Mouse (Mus musculus) embryonic facial prominence, embryonic 11.5 days (tissue): ENCODE data around the gene Rictor. TPM values are rescaled to one million over a fixed set of nuclear protein-coding genes. Genes with fewer than 3 reads are reported as not detected.

Experiments used
- ATAC-seq: fragments of 200-750 bp; cut with Nextera tagmentation; replicated peaks from 2 replicates; pipeline ENCODE4 v1.8.0; 2017; ENCODE audit warnings: low read depth; ENCODE audit not compliant: insufficient number of reproducible peaks, low FRiP score, low TSS enrichment
- DNase-seq: peaks from one replicate; pipeline ENCODE4 v3.0.0-alpha.2; 2015; ENCODE audit warnings: low spot score
- H3K27ac ChIP-seq: fragments of 300-500 bp; sonication (generic); replicated peaks from 2 replicates; pipeline ENCODE4 v1.5.1; 2014; ENCODE audit warnings: mild to moderate bottlenecking, low read depth, low read length, control low read depth
- H3K27me3 ChIP-seq: fragments of 300-500 bp; sonication (generic); 2 replicates; pipeline ENCODE4 v1.6.1; 2014; ENCODE audit warnings: mild to moderate bottlenecking, low read length, moderate library complexity, mixed read lengths; ENCODE audit not compliant: control insufficient read depth, insufficient read depth
- H3K36me3 ChIP-seq: fragments of 300-500 bp; sonication (generic); replicated peaks from 2 replicates; pipeline ENCODE4 v1.6.1; 2014; ENCODE audit warnings: low read depth, mild to moderate bottlenecking, low read length, moderate library complexity, mixed read lengths; ENCODE audit not compliant: control insufficient read depth, insufficient read depth
- H3K4me1 ChIP-seq: fragments of 300-500 bp; sonication (generic); 2 replicates; pipeline ENCODE4 v1.6.1; 2014; ENCODE audit warnings: low read length, mixed read lengths; ENCODE audit not compliant: control insufficient read depth, insufficient read depth
- H3K4me2 ChIP-seq: fragments of 300-500 bp; sonication (generic); 2 replicates; pipeline ENCODE4 v1.6.1; 2014; ENCODE audit warnings: low read depth, mild to moderate bottlenecking, control low read depth, low read length, moderate library complexity
- H3K4me3 ChIP-seq: fragments of 300-500 bp; sonication (generic); 2 replicates; pipeline ENCODE4 v1.5.1; 2014; ENCODE audit warnings: low read depth, low read length, control low read depth
- H3K9ac ChIP-seq: fragments of 300-500 bp; sonication (generic); replicated peaks from 2 replicates; pipeline ENCODE4 v1.6.1; 2014; ENCODE audit warnings: mild to moderate bottlenecking, control low read depth, low read length
- H3K9me3 ChIP-seq: fragments of 300-500 bp; sonication (generic); replicated peaks from 2 replicates; pipeline ENCODE4 v1.6.1; 2016; ENCODE audit warnings: mild to moderate bottlenecking, low read length, inconsistent platforms, mixed read lengths; ENCODE audit not compliant: control insufficient read depth
- WGBS: fragments of 180-500 bp; shearing (Covaris S2); extraction: QIAGEN DNeasy Blood & Tissue Kit; methylation state at CpG from one replicate; pipeline ENCODE4 v1.1.7; 2014; 5-methylcytosine and 5-hydroxymethylcytosine counted together
- polyA plus RNA-seq: library from polyadenylated mRNA; unstranded; fragments of >200 nt; fragmentation: Nextera tagmentation; extraction: Ambion mirVana; gene quantifications from 2 replicates; pipeline ENCODE4 v1.2.1, GENCODE M21; 2014

Gene Rictor
- polyA plus RNA-seq, 1 experiment from 2014 or later, result 40.2 TPM

- Histone ChIP-seq H3K27me3 (no peaks in the 10 kb centered on the region), H3K36me3 (no peaks in the 10 kb centered on the region)
- WGBS, result under 1% methylated on average over 43 of the region's 43 CpGs
These were observed 636 bp upstream of the Rictor start for GRCm38 (mm10) chr15:6707551-6707935.

GRCm38 (mm10) chr15:6708526-6709441, 605 bp downstream of the Rictor start:
- Histone ChIP-seq H3K4me1 (no peaks in the 10 kb centered on the region), H3K4me2 (peak overlapping the region; percentile 80), H3K27ac (peak overlapping the region; percentile 71), H3K9me3 (no peaks in the 10 kb centered on the region), H3K4me3 (peak overlapping the region; percentile 94), H3K27me3 (no peaks in the 10 kb centered on the region), H3K36me3 (no peaks in the 10 kb centered on the region), H3K9ac (peak overlapping the region; percentile 80)
- WGBS, result 0% methylated on average over 78 of the region's 89 CpGs
- ATAC-seq, result peak; percentile 86
- peak; percentile 53 for DNase-seq

More at GRCm38 (mm10) chr15:6707551-6707935, 636 bp upstream of the Rictor start:
- Histone ChIP-seq H3K4me1 (no peaks in the 10 kb centered on the region), H3K27ac (peak overlapping the region; percentile 43; the same call in 1 of the 2 replicates), H3K9ac (peak overlapping the region; percentile 80), H3K4me3 (peak overlapping the region; percentile 94), H3K9me3 (no peaks in the 10 kb centered on the region), H3K4me2 (peak overlapping the region; percentile 83)
- ATAC-seq (peak; percentile 41), DNase-seq (peak; percentile 77)

- DNase-seq, result no peak
- Histone ChIP-seq H3K27me3 (no peaks in the 10 kb centered on the region), H3K9ac (peak overlapping the region; percentile 80), H3K4me3 (peak overlapping the region; percentile 94), H3K4me2 (peak overlapping the region; percentile 80), H3K4me1 (no peaks in the 10 kb centered on the region), H3K9me3 (no peaks in the 10 kb centered on the region), H3K36me3 (no peaks in the 10 kb centered on the region), H3K27ac (no peak overlapping the region)
- 14% methylated on average over 8 of the region's 8 CpGs for WGBS
- ATAC-seq, result no peak
These were observed 1.4 kb downstream of the Rictor start for GRCm38 (mm10) chr15:6709618-6710017.

- no peaks in the 10 kb centered on the region for H3K36me3 ChIP-seq
- no peak overlapping the region for H3K9ac ChIP-seq
- WGBS, result 66% methylated on average over 7 of the region's 7 CpGs
- no peak overlapping the region for H3K27ac ChIP-seq
- H3K27me3 ChIP-seq, result no peaks in the 10 kb centered on the region
- no peak overlapping the region for H3K4me3 ChIP-seq
- no peak overlapping the region for H3K4me2 ChIP-seq
- DNase-seq, result no peak
- ATAC-seq, result no peak
- H3K9me3 ChIP-seq, result no peaks in the 10 kb centered on the region
- H3K4me1 ChIP-seq, result no peaks in the 10 kb centered on the region
These were observed 2.2 kb downstream of the Rictor start for GRCm38 (mm10) chr15:6710341-6710740.

- Histone ChIP-seq H3K27me3 (no peaks in the 10 kb centered on the region), H3K4me1 (no peaks in the 10 kb centered on the region), H3K36me3 (no peaks in the 10 kb centered on the region), H3K4me2 (no peak overlapping the region), H3K27ac (no peak overlapping the region), H3K9me3 (no peaks in the 10 kb centered on the region), H3K4me3 (no peak overlapping the region), H3K9ac (no peak overlapping the region)
- no peak for DNase-seq
- WGBS, result 79% methylated on average over 7 of the region's 7 CpGs
- no peak for ATAC-seq
These were observed 3.0 kb downstream of the Rictor start for GRCm38 (mm10) chr15:6711226-6711625.

- WGBS, result 49% methylated on average over 7 of the region's 7 CpGs
- no peak for DNase-seq
- Histone ChIP-seq H3K27me3 (no peaks in the 10 kb centered on the region), H3K9ac (no peak overlapping the region), H3K36me3 (no peaks in the 10 kb centered on the region), H3K4me1 (no peaks in the 10 kb centered on the region), H3K4me2 (no peak overlapping the region), H3K9me3 (no peaks in the 10 kb centered on the region), H3K4me3 (no peak overlapping the region), H3K27ac (no peak overlapping the region)
- ATAC-seq, result no peak
These were observed 6.6 kb downstream of the Rictor start for GRCm38 (mm10) chr15:6714819-6715218.

- WGBS, result 72% methylated on average over 6 of the region's 6 CpGs
- DNase-seq (no peak), ATAC-seq (no peak)
- no peaks in the 10 kb centered on the region for H3K4me1 ChIP-seq
- H3K9me3 ChIP-seq, result no peaks in the 10 kb centered on the region
- H3K4me3 ChIP-seq, result no peak overlapping the region
- H3K4me2 ChIP-seq, result no peak overlapping the region
- H3K36me3 ChIP-seq, result no peaks in the 10 kb centered on the region
- no peak overlapping the region for H3K9ac ChIP-seq
- no peak overlapping the region for H3K27ac ChIP-seq
- no peaks in the 10 kb centered on the region for H3K27me3 ChIP-seq
These were observed 7.1 kb downstream of the Rictor start for GRCm38 (mm10) chr15:6715237-6715636.

- no peak overlapping the region for H3K4me2 ChIP-seq
- no peak overlapping the region for H3K9ac ChIP-seq
- H3K27me3 ChIP-seq, result no peaks in the 10 kb centered on the region
- H3K4me3 ChIP-seq, result no peak overlapping the region
- no peaks in the 10 kb centered on the region for H3K36me3 ChIP-seq
- H3K4me1 ChIP-seq, result no peaks in the 10 kb centered on the region
- 86% methylated on average over 2 of the region's 2 CpGs for WGBS
- DNase-seq (no peak), ATAC-seq (no peak)
- no peaks in the 10 kb centered on the region for H3K9me3 ChIP-seq
- no peak overlapping the region for H3K27ac ChIP-seq
These were observed 13.2 kb downstream of the Rictor start for GRCm38 (mm10) chr15:6721385-6721784.
